Mouse (Mus musculus) lung, postnatal 10 days (tissue): ENCODE data around the gene Vars.
"Not testable (repeated sequence)": the region's sequence is repeated elsewhere in the genome, so short reads cannot be mapped to it uniquely, and the experiment has no call there.

Experiments
- DNase-seq: peaks from one replicate; pipeline ENCODE4 v3.0.0; 2021

Gene Vars

GRCm38 (mm10) chr17:34972069-34972749, 28.6 kb upstream of the Vars start, which contains the start of the genes Hspa1a and Hspa1l:
Hspa1a (minus strand) TSS chr17:34972156.
Hspa1l (plus strand) TSS chr17:34972703.
- peak; percentile 93 for DNase-seq

- DNase-seq: no peak
These were observed 24.9 kb upstream of the Vars start for GRCm38 (mm10) chr17:34975581-34976492.

GRCm38 (mm10) chr17:34977000-34977399, 23.8 kb upstream of the Vars start:
- no peak for DNase-seq

DNA sequence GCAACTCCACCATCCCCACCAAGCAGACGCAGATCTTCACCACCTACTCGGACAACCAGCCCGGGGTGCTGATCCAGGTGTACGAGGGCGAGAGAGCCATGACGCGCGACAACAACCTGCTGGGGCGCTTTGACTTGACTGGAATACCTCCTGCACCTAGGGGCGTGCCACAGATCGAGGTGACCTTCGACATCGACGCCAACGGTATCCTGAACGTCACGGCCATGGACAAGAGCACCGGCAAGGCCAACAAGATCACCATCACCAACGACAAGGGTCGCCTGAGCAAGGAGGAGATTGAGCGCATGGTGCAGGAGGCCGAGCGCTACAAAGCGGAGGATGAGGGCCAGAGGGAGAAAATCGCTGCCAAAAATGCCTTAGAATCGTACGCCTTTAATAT, 22.5 kb upstream of the Vars start:
- DNase-seq: no peak

DNA sequence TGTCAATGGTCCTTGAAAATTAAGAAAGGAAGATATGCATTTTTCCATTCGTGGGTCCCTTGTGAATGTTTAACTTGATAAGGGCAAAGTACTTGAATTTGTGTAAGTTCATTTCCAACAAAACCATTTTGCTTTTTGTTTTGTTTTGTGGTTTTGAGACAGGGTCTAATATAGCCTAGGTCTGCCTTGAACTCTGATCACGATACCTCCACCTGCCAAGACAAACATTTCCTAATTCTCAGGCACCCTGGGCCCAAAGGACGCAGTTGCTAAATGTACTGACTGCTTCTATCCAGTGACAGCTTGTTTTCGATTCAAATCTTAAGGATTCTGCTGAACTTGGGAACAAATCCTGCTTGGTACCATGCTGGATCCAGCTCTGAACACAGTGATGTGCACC, 21.2 kb upstream of the Vars start:
- no peak for DNase-seq

GRCm38 (mm10) chr17:34980655-34981054, 20.1 kb upstream of the Vars start:
- DNase-seq: peak; percentile 73

GRCm38 (mm10) chr17:34981690-34982180, 19.1 kb upstream of the Vars start, which contains the start of gene Lsm2:
Lsm2 (plus strand) TSS chr17:34981862.
- peak; percentile 94 for DNase-seq

DNA sequence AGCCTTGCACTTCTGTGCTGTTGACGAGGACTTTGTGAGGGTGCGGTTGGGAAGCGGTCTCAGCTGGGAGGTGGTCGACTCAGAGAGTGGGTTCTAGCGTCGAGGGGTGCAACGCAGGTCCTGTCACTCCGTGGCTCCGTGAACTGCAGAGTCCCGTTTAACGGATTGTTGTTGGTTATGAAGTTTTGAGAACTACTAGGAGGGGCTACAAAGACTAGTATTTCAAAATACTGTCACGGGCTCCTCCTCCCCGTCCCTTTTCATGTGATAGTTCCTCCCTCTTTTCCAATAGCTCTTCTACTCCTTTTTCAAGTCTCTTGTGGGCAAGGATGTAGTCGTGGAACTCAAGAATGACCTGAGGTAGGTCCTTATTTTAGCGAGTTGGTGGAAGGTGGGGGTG, 18.5 kb upstream of the Vars start:
- no peak for DNase-seq

GRCm38 (mm10) chr17:34984218-34984617, 16.6 kb upstream of the Vars start:
- peak; percentile 41 for DNase-seq

- no peak for DNase-seq
These were observed 6.0 kb upstream of the Vars start for GRCm38 (mm10) chr17:34994751-34995150.

DNA sequence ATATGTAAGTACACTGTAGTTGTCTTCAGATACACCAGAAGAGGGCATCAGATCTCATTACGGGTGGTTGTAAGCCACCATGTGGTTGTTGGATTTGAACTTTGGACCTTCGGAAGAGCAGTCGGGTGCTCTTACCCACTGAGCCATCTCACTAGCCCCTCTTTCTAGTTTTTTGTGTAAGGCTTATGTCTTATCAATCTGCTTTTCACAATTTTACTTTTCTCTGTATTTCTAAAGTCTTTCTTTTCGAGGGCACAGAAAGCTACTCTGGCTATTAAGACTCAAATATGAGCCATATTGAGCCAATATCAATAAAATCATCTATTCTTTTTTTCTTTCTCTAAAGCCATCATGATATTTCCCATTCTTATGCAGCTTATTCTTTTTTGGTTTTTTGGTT, 5.6 kb upstream of the Vars start:
- DNase-seq: not testable (repeated sequence)

GRCm38 (mm10) chr17:34995927-34996326, 4.9 kb upstream of the Vars start:
- not testable (repeated sequence) for DNase-seq

GRCm38 (mm10) chr17:34996411-34997141, 4.2 kb upstream of the Vars start:
- DNase-seq: no peak

GRCm38 (mm10) chr17:34997142-34997483, 3.7 kb upstream of the Vars start:
- no peak for DNase-seq

- DNase-seq: no peak
These were observed 2.0 kb upstream of the Vars start for GRCm38 (mm10) chr17:34998526-34999430.

DNA sequence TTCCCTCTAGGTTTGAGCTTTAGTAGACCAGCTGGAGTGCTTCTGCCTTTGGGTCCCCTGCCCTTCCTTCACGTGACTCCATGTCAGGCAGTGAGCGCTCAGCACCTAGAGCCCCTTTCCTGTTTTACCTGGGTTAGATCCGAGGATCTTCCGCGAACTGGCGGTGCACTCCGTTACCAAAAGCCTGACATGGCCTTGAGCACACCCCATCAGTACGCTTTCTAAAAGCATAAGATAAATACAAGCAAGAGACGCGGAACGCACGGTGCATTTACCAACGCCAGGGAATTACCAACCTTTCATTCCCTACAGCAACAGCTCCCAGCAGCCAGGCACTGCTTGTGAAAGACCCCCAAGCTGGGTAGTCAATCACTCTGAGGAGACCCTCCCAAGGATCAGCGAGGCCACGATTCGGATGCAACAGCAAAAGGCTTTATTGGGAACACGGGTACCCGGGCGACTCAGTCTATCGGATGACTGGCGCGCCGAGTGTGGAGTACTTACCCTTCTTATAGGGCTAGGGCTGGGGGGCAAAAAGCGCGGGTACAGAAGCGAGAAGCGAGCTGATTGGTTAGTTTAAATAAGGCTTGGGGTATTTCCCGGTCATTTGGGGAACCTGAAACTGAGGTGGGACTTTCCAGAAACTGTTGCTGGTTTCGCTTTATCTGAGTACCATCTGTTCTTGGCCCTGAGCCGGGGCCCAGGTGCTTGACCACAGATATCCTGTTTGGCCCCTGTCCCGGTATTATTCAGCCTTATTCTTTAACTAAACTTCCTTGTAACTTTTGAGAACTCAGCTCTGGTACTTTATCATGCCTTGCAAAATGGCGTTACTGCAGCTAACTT, 693 bp upstream of the Vars start:
- not testable (repeated sequence) for DNase-seq

DNA sequence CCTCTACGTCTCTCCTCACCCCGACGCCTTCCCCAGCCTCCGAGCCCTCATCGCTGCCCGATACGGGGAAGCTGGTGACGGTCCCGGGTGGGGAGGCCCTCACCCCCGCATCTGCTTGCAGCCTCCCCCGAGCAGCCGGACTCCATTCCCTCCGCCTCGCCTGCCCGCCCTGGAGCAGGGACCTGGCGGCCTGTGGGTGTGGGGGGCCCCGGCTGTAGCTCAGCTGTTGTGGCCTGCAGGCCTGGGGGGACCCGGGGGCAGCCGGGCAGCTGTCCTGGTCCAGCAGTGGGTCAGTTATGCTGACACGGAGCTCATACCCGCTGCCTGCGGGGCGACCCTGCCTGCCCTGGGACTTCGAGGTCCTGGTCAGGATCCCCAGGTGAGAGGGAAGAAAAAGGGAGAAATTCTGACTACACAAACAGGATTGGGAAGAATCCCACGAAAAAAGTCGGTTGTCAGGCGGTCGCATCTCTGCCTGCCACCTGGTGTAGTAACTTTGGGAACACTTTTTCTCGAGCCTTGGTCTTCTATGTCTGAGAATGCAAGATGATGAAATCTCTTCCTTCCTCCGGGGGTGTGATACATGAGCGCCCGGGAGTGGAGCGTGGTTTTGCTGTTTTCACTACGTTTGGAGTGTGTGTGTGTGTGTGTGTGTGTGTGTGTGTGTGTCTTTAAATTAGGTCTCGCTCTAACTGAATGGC, 815 bp downstream of the Vars start:
- peak; percentile 58 for DNase-seq

DNA sequence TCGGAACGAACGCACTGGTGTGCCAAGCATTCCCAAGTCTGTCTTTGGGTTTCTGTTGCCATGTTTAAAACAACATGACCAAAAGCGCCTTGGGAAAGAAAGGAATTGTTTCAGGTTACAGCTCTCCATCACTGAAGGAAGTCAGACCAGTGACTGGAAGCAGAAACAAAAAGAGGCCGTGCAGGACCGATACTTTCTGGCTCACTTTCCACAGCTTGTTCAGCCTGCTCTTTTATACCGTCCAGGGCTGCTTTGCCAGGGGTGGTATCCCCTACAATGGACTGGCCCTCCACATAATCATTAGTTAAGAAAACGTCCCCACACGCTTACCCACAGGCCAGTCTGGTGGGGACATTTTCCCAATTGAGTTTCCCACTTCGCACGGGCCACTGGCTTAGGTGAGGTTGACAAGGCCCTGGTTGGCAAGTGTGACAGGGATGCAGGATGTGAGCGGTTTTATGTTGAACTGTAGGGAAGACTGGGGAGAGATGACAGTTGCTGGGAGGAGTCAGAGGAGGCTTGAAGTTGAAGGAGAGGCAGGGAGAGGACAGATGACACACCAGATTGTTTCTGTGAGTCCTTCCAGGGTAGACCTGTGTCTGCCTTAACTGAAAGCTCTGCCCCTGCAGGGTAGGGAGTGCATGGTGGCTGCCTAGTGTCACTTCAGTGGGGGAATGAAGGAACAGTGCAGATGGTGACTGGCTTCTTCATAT, 1.5 kb downstream of the Vars start:
- no peak for DNase-seq

DNA sequence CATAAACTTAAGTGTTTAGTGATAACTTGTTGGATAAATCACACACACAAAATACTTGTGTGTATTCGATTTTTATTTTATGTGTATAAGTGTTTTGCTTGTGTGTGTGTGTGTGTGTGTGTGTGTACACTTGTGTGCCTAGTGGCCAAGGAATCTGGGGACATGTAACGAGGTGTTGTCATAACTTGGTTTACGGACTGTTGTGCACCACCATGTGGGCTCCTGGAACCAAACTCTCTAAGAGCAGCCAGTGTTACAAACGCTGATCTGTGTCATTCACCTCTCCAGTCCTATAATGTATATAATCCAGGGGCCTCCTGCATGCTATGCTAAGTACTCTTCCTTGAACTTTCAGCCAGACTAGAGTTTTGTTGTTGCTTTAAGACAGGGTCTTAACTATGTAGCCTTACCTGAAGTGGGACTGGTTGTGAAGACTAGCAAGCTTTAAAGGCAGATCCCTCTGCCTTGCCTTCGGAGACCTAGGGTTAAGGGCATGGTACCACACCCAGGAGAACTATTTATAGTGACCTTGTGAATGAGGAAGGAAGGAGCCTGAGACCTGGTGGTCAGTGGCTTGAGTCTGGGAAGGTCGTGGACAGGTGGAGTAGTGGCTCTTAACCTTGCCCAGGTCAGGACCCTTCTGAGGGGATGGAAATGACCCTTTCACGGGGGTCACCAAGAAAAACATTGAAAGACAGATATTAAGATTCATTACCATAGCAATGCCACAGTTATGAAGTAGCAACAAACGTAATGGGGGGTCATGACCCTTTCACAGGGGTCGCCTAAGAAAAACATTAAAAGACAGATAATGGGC, 2.4 kb downstream of the Vars start:
- no peak for DNase-seq
